Mouse (Mus musculus): ENCODE measurements around the gene Gcnt3. TPM values are rescaled to one million over a fixed set of nuclear protein-coding genes. Genes with fewer than 3 reads are reported as not detected.

The Gcnt3 gene
- 5.6 and 9.8 TPM in 2 replicates for polyA plus RNA-seq (2012; rRNA removed)

DNA sequence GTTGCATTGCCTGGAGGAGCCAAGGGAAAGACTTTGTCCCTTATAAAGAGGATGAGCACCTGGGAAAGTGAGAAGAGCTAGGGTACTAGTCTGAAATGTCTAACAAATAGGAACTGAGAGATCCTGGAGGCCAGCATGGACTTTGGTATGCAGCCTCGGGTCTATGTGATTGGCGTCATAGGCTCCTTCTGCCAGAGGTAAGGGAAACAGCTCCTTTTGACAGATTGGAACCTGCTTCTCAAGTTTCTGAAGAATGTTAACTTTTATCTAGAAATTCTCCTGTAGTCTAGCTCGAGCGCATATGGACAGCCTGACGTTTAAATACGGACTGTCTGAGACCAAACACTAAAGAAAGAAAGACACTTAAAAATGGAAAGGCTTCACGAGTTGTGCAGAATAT lies at the start of gene Gcnt3:
Gene Gcnt3, minus strand, starts transcription at position 101 of the 400 bp plus-strand sequence.
- Histone ChIP-seq H3K4me1 (ENCODE audit: control insufficient read depth, insufficient read depth, insufficient read length, low read length) (peaks cover 7% of the 10 kb centered on the region; the same call in 1 of the 2 replicates), H3K36me3 (ENCODE audit: control insufficient read depth, insufficient read depth, low read length) (peaks cover 10% of the 10 kb centered on the region), H3K4me3 (ENCODE audit: low read depth, low read length) (no peak within 1 kb of the TSS), H3K27me3 (ENCODE audit: control insufficient read depth, insufficient read depth, low read length) (no peaks in the 10 kb centered on the region), H3K27ac (ENCODE audit: insufficient read depth, low read depth, low read length) (peak within 1 kb of the TSS; percentile 89)
- 40% methylated on average over 7 of the region's 7 CpGs for WGBS
- TF ChIP-seq CTCF (IDR thresholded peaks at IDR 0.05; ENCODE audit: extremely low read depth, insufficient read length, insufficient replicate concordance, low read depth, low read length), result no peak
- no peak for TF ChIP-seq POLR2A (IDR thresholded peaks at IDR 0.05; ENCODE audit: low read depth, low read length)

DNA sequence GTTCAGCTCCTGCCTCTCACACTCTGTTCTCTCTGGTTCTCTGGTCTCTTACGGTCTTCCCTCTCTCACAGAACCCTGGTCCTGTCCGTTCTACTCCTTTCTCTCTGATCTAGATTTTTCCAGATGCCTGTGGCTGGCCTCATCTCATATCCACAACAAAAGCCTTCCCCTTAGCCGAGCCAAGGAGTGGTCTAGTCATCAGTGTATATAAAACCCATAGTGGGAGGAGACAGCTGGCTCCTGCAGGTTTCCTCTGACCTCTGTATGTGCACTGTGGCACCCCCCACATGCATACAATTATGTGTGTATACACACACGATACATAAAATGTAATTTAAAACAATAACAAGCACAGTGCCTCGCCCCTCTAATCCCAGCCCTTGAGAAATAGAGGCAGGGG lies 49.5 kb upstream of the Gcnt3 start:
- H3K27ac ChIP-seq (ENCODE audit: insufficient read depth, low read depth, low read length), result no peak overlapping the region
- H3K36me3 ChIP-seq (ENCODE audit: control insufficient read depth, insufficient read depth, low read length), result no peaks in the 10 kb centered on the region
- no peak overlapping the region for H3K4me3 ChIP-seq (ENCODE audit: low read depth, low read length)
- no peak for TF ChIP-seq POLR2A (IDR thresholded peaks at IDR 0.05; ENCODE audit: low read depth, low read length)
- TF ChIP-seq CTCF (IDR thresholded peaks at IDR 0.05; ENCODE audit: extremely low read depth, insufficient read length, insufficient replicate concordance, low read depth, low read length), result no peak
- WGBS, result 77% methylated on average over 5 of the region's 5 CpGs
- H3K27me3 ChIP-seq (ENCODE audit: control insufficient read depth, insufficient read depth, low read length), result no peaks in the 10 kb centered on the region
- H3K4me1 ChIP-seq (ENCODE audit: control insufficient read depth, insufficient read depth, insufficient read length, low read length), result no peaks in the 10 kb centered on the region

- Histone ChIP-seq H3K4me1 (ENCODE audit: control insufficient read depth, insufficient read depth, insufficient read length, low read length) (no peaks in the 10 kb centered on the region), H3K36me3 (ENCODE audit: control insufficient read depth, insufficient read depth, low read length) (no peaks in the 10 kb centered on the region), H3K27me3 (ENCODE audit: control insufficient read depth, insufficient read depth, low read length) (no peaks in the 10 kb centered on the region), H3K4me3 (ENCODE audit: low read depth, low read length) (no peak overlapping the region), H3K27ac (ENCODE audit: insufficient read depth, low read depth, low read length) (no peak overlapping the region)
- 63% methylated on average over 6 of the region's 6 CpGs for WGBS
- TF ChIP-seq POLR2A (IDR thresholded peaks at IDR 0.05; ENCODE audit: low read depth, low read length), result no peak
- no peak for TF ChIP-seq CTCF (IDR thresholded peaks at IDR 0.05; ENCODE audit: extremely low read depth, insufficient read length, insufficient replicate concordance, low read depth, low read length)
Measured at GRCm38 (mm10) chr9:70086091-70086490, 48.2 kb upstream of the Gcnt3 start.

DNA sequence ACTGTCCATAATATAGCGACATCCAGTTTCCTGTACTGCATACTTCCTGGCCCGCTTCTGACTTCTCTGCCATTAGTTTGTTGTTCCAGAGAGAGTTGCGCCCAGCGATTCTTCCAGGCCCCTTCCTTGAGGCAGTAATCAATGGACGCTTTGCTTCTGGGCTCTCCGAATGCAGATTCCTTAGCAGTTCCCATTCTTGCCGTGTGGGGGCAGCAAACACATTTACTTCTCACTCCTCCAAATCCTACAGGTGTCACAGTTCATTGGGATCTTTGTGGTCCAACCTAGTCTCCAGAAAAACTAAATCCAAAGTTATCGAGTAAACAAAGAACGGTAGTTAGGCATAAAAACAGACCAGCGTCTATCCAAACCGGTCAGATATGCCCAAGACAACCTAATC lies 46.2 kb upstream of the Gcnt3 start:
- 72% methylated on average over 11 of the region's 11 CpGs for WGBS
- H3K27me3 ChIP-seq (ENCODE audit: control insufficient read depth, insufficient read depth, low read length), result no peaks in the 10 kb centered on the region
- no peaks in the 10 kb centered on the region for H3K4me1 ChIP-seq (ENCODE audit: control insufficient read depth, insufficient read depth, insufficient read length, low read length)
- H3K27ac ChIP-seq (ENCODE audit: insufficient read depth, low read depth, low read length), result no peak overlapping the region
- H3K36me3 ChIP-seq (ENCODE audit: control insufficient read depth, insufficient read depth, low read length), result no peaks in the 10 kb centered on the region
- TF ChIP-seq POLR2A (IDR thresholded peaks at IDR 0.05; ENCODE audit: low read depth, low read length) (no peak), CTCF (IDR thresholded peaks at IDR 0.05; ENCODE audit: extremely low read depth, insufficient read length, insufficient replicate concordance, low read depth, low read length) (peak; percentile 40; the same call in 1 of the 2 replicates)
- no peak overlapping the region for H3K4me3 ChIP-seq (ENCODE audit: low read depth, low read length)

GRCm38 (mm10) chr9:70082357-70083204 lies 44.7 kb upstream of the Gcnt3 start:
- no peak for TF ChIP-seq POLR2A (IDR thresholded peaks at IDR 0.05; ENCODE audit: low read depth, low read length)
- TF ChIP-seq CTCF (IDR thresholded peaks at IDR 0.05; ENCODE audit: extremely low read depth, insufficient read length, insufficient replicate concordance, low read depth, low read length), result no peak
- Histone ChIP-seq H3K4me3 (ENCODE audit: low read depth, low read length) (no peak overlapping the region), H3K36me3 (ENCODE audit: control insufficient read depth, insufficient read depth, low read length) (no peaks in the 10 kb centered on the region), H3K4me1 (ENCODE audit: control insufficient read depth, insufficient read depth, insufficient read length, low read length) (no peaks in the 10 kb centered on the region), H3K27ac (ENCODE audit: insufficient read depth, low read depth, low read length) (no peak overlapping the region), H3K27me3 (ENCODE audit: control insufficient read depth, insufficient read depth, low read length) (no peaks in the 10 kb centered on the region)
- 65% methylated on average over 25 of the region's 25 CpGs for WGBS

GRCm38 (mm10) chr9:70081767-70082166 lies 43.9 kb upstream of the Gcnt3 start:
- H3K4me3 ChIP-seq (ENCODE audit: low read depth, low read length), result no peak overlapping the region
- TF ChIP-seq CTCF (IDR thresholded peaks at IDR 0.05; ENCODE audit: extremely low read depth, insufficient read length, insufficient replicate concordance, low read depth, low read length) (no peak), POLR2A (IDR thresholded peaks at IDR 0.05; ENCODE audit: low read depth, low read length) (no peak)
- 94% methylated on average over 7 of the region's 7 CpGs for WGBS
- no peaks in the 10 kb centered on the region for H3K27me3 ChIP-seq (ENCODE audit: control insufficient read depth, insufficient read depth, low read length)
- H3K27ac ChIP-seq (ENCODE audit: insufficient read depth, low read depth, low read length), result no peak overlapping the region
- H3K36me3 ChIP-seq (ENCODE audit: control insufficient read depth, insufficient read depth, low read length), result no peaks in the 10 kb centered on the region
- no peaks in the 10 kb centered on the region for H3K4me1 ChIP-seq (ENCODE audit: control insufficient read depth, insufficient read depth, insufficient read length, low read length)

DNA sequence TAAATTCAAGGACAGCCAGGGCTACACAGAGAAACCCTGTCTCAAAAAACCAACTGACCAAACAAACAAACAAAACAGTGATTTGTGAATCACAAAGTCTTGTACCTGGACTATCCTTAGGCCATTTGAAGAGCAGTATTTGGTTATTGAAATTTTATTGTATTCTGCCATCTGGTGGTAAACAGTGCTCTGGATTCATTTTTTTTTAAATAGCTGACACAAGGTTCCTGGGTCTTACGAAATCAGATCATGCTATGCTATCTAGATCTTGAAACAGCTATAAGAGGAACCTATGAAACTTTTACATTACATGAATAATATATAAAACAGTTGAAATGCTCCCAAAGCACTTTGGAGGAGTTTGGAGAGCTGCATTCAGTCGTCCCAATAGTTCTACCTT lies 43.1 kb upstream of the Gcnt3 start:
- no peaks in the 10 kb centered on the region for H3K36me3 ChIP-seq (ENCODE audit: control insufficient read depth, insufficient read depth, low read length)
- H3K27ac ChIP-seq (ENCODE audit: insufficient read depth, low read depth, low read length), result no peak overlapping the region
- H3K4me3 ChIP-seq (ENCODE audit: low read depth, low read length), result no peak overlapping the region
- TF ChIP-seq POLR2A (IDR thresholded peaks at IDR 0.05; ENCODE audit: low read depth, low read length) (no peak), CTCF (IDR thresholded peaks at IDR 0.05; ENCODE audit: extremely low read depth, insufficient read length, insufficient replicate concordance, low read depth, low read length) (no peak)
- H3K4me1 ChIP-seq (ENCODE audit: control insufficient read depth, insufficient read depth, insufficient read length, low read length), result no peaks in the 10 kb centered on the region
- H3K27me3 ChIP-seq (ENCODE audit: control insufficient read depth, insufficient read depth, low read length), result no peaks in the 10 kb centered on the region
- WGBS, result 51% methylated on average over 2 of the region's 2 CpGs

Measured in small intestine, adult 2 months (tissue).